Mouse (Mus musculus) telencephalon, adult 2 months (tissue): ENCODE measurements at regions not wholly inside any gene's neighbourhood (a gene's known extent, or its start where the extent isn't known, plus 50 kb on each side); places are given as distances from the start of the nearest gene placed in this dataset.
A peak's percentile ranks its signal among the peaks of the same experiment; 100 is the strongest.

Experiments
- DNase-seq: peaks from one replicate; pipeline ENCODE4 v3.0.0-alpha.2; 2011; ENCODE audit warnings: low read depth, low spot score

- DNase-seq = no peak
These were observed 134.7 kb downstream of the Rnd3 start for GRCm38 (mm10) chr2:51014232-51014631.

- DNase-seq = no peak
These were observed 135.8 kb downstream of the Rnd3 start for GRCm38 (mm10) chr2:51013090-51013489.

- DNase-seq = no peak
These were observed 140.7 kb downstream of the Rnd3 start for GRCm38 (mm10) chr2:51008251-51008533.

GRCm38 (mm10) chr2:51007409-51008250 lies 141.3 kb downstream of the Rnd3 start:
- no peak for DNase-seq

- DNase-seq = no peak
These were observed 142.1 kb downstream of the Rnd3 start for GRCm38 (mm10) chr2:51006818-51007217.

GRCm38 (mm10) chr2:51001548-51001947 lies 147.4 kb downstream of the Rnd3 start:
- no peak for DNase-seq

GRCm38 (mm10) chr2:50983883-50984410 lies 165.0 kb downstream of the Rnd3 start:
- no peak for DNase-seq

- no peak for DNase-seq
These were observed 166.3 kb downstream of the Rnd3 start for GRCm38 (mm10) chr2:50982571-50982970.

- no peak for DNase-seq
These were observed 170.6 kb downstream of the Rnd3 start for GRCm38 (mm10) chr2:50978356-50978755.

GRCm38 (mm10) chr2:50971131-50971825 lies 177.6 kb downstream of the Rnd3 start:
- peak; percentile 39 for DNase-seq

GRCm38 (mm10) chr2:50968382-50968781 lies 180.5 kb downstream of the Rnd3 start:
- no peak for DNase-seq

- DNase-seq = no peak
These were observed 181.1 kb downstream of the Rnd3 start for GRCm38 (mm10) chr2:50967826-50968225.

- DNase-seq = no peak
These were observed 181.8 kb downstream of the Rnd3 start for GRCm38 (mm10) chr2:50967133-50967532.

GRCm38 (mm10) chr2:50965485-50966017 lies 183.4 kb downstream of the Rnd3 start:
- DNase-seq = no peak

GRCm38 (mm10) chr2:50964062-50964461 lies 184.8 kb downstream of the Rnd3 start:
- DNase-seq = no peak

GRCm38 (mm10) chr2:50961049-50961448 lies 187.9 kb downstream of the Rnd3 start:
- no peak for DNase-seq

- no peak for DNase-seq
These were observed 189.6 kb downstream of the Rnd3 start for GRCm38 (mm10) chr2:50959323-50959722.

- no peak for DNase-seq
These were observed 194.4 kb downstream of the Rnd3 start for GRCm38 (mm10) chr2:50954361-50955066.

GRCm38 (mm10) chr2:50951027-50951426 lies 197.9 kb downstream of the Rnd3 start:
- DNase-seq = no peak

- no peak for DNase-seq
These were observed 199.2 kb downstream of the Rnd3 start for GRCm38 (mm10) chr2:50949717-50950116.

GRCm38 (mm10) chr2:50945526-50945925 lies 203.4 kb downstream of the Rnd3 start:
- no peak for DNase-seq

- DNase-seq = no peak
These were observed 205.7 kb downstream of the Rnd3 start for GRCm38 (mm10) chr2:50943180-50943579.
